10 mouse cellular contexts compared by ENCODE assay signal in genomic region chr4:133728256-133728655, GRCm38 (mm10). TPM values are rescaled to one million over a fixed set of nuclear protein-coding genes. Genes with fewer than 3 reads are reported as not detected.
A peak's percentile ranks its signal among the peaks of the same experiment; 100 is the strongest.
DNase-seq lines count a peak whose midpoint lies in the region; ATAC-seq and TF ChIP-seq lines count a peak whose summit lies in the region.
"Had no signal": no experiment of that assay in that cellular context is flagged by ENCODE, and none has a peak within 500 bp of the region (broad histone marks: within the 10 kb centered on the region; RNA-seq: fewer than 3 reads in every experiment).

No protein-coding gene starts in this region.

- H3K27me3 ChIP-seq in heart, embryonic 15.5 days, result no peaks in the 10 kb centered on the region
- no peaks in the 10 kb centered on the region for H3K27me3 ChIP-seq in thymus, adult 2 months (ENCODE audit: control insufficient read depth, insufficient read depth, low read length)
- no peaks in the 10 kb centered on the region for H3K27me3 ChIP-seq in hindbrain, embryonic 15.5 days
- H3K27me3 ChIP-seq: liver, embryonic 13.5 days had no signal

- no peaks in the 10 kb centered on the region for H3K36me3 ChIP-seq in heart, embryonic 15.5 days
- H3K36me3 ChIP-seq in thymus, adult 2 months (ENCODE audit: control insufficient read depth, insufficient read depth, low read length), result peaks cover 6% of the 10 kb centered on the region; the same call in 1 of the 2 replicates
- no peaks in the 10 kb centered on the region for H3K36me3 ChIP-seq in hindbrain, embryonic 15.5 days

- H3K9ac ChIP-seq in heart, embryonic 15.5 days, result 0 out of 2 replicates have a peak overlapping the region, but pooled peaks have one; percentile 9
- no peak overlapping the region for H3K9ac ChIP-seq in hindbrain, embryonic 15.5 days
- H3K9ac ChIP-seq: liver, embryonic 13.5 days had no signal

- no peak for DNase-seq in heart, postnatal 4 days
- peak; percentile 36 for DNase-seq in thymus, adult 2 months
- DNase-seq in thymus, postnatal 25 days, result no peak
- DNase-seq in gastrocnemius, adult 18-20 months (ENCODE audit: low spot score), result no peak
- no peak for DNase-seq in spleen, postnatal 36 days (ENCODE audit: low spot score in 2 of 2)
- no peak for DNase-seq in thymus, adult 18-20 months
- DNase-seq: kidney, adult 11 months; liver, embryonic 13.5 days had no signal

- no peak overlapping the region; the same call in 1 of the 2 replicates for H3K4me3 ChIP-seq in heart, embryonic 15.5 days
- H3K4me3 ChIP-seq in thymus, adult 2 months (ENCODE audit: control insufficient read depth, insufficient read depth, low read length), result no peak overlapping the region
- no peak overlapping the region for H3K4me3 ChIP-seq in hindbrain, embryonic 15.5 days
- H3K4me3 ChIP-seq: liver, embryonic 13.5 days had no signal

- ATAC-seq in heart, embryonic 15.5 days (replicated peaks; ENCODE audit: insufficient number of reproducible peaks, insufficient read depth, low FRiP score, low read depth), result no peak
- ATAC-seq in hindbrain, embryonic 15.5 days (ENCODE audit: low FRiP score, low read depth), result no peak

- peak overlapping the region; percentile 59 for H3K4me2 ChIP-seq in heart, embryonic 15.5 days
- 0 out of 2 replicates have a peak overlapping the region, but pooled peaks have one; percentile 47 for H3K4me2 ChIP-seq in hindbrain, embryonic 15.5 days

- H3K9me3 ChIP-seq in heart, embryonic 15.5 days (replicated peaks), result no peaks in the 10 kb centered on the region
- no peaks in the 10 kb centered on the region for H3K9me3 ChIP-seq in hindbrain, embryonic 15.5 days
- H3K9me3 ChIP-seq: liver, embryonic 13.5 days had no signal

- no peak for TF ChIP-seq POLR2A in thymus, adult 2 months (IDR thresholded peaks at IDR 0.05; ENCODE audit: control insufficient read depth, extremely low read depth, insufficient read depth, low read length, poor library complexity)

- 25% methylated on average over 9 of the region's 9 CpGs for WGBS in heart, embryonic 15.5 days
- 24% methylated on average over 9 of the region's 9 CpGs for WGBS in thymus, adult 2 months
- 36% methylated on average over 9 of the region's 9 CpGs for WGBS in hindbrain, embryonic 15.5 days

- TF ChIP-seq CTCF in thymus, adult 2 months (IDR thresholded peaks at IDR 0.05; ENCODE audit: borderline replicate concordance, control insufficient read depth, extremely low read depth, insufficient read depth, low read length, poor library complexity), result no peak

- peak overlapping the region; percentile 89 for H3K27ac ChIP-seq in heart, embryonic 15.5 days
- no peak overlapping the region for H3K27ac ChIP-seq in thymus, adult 2 months (ENCODE audit: control insufficient read depth, insufficient read depth, low read length)
- peak overlapping the region; percentile 82 for H3K27ac ChIP-seq in hindbrain, embryonic 15.5 days (replicated peaks)

- peaks cover 86% of the 10 kb centered on the region for H3K4me1 ChIP-seq in heart, embryonic 15.5 days (replicated peaks)
- peaks cover 17% of the 10 kb centered on the region for H3K4me1 ChIP-seq in thymus, adult 2 months (replicated peaks; ENCODE audit: control insufficient read depth, insufficient read depth, low read length)
- peaks cover 80% of the 10 kb centered on the region for H3K4me1 ChIP-seq in hindbrain, embryonic 15.5 days (replicated peaks)

RNA-seq across cellular contexts. Expression of gene Arid1a, which starts 28.3 kb away (rescaled TPM):
- polyA plus RNA-seq in heart, embryonic 15.5 days (2015; fragmentation: Nextera tagmentation; extraction: Ambion mirVana), result 16.5 and 20.4 TPM in 2 replicates
- 10 to 100 TPM; 74.6 to 77.3 TPM for total RNA-seq in heart, postnatal 4 days (2021)
- polyA plus RNA-seq in thymus, adult 2 months (2012; rRNA removed), result 289 and 363 TPM in 2 replicates
- polyA plus RNA-seq in hindbrain, embryonic 15.5 days (2015; fragmentation: Nextera tagmentation; extraction: Ambion mirVana), result 30.0 and 31.2 TPM in 2 replicates
- total RNA-seq in gastrocnemius, adult 18-20 months (2021), result 10 to 100 TPM; 22.4 to 26.6 TPM

RNA-seq across cellular contexts. Expression of gene Pigv, which starts 55.8 kb away (rescaled TPM):
- 11.8 and 14.6 TPM in 2 replicates for polyA plus RNA-seq in heart, embryonic 15.5 days (2015; fragmentation: Nextera tagmentation; extraction: Ambion mirVana)
- 10 to 100 TPM in 1 of 2 experiments, 1 to 10 TPM in 1; 9.8 to 12.0 TPM for total RNA-seq in heart, postnatal 4 days (2021)
- polyA plus RNA-seq in thymus, adult 2 months (2012; rRNA removed), result 24.8 and 24.9 TPM in 2 replicates
- 14.2 and 14.9 TPM in 2 replicates for polyA plus RNA-seq in hindbrain, embryonic 15.5 days (2015; fragmentation: Nextera tagmentation; extraction: Ambion mirVana)
- 10 to 100 TPM in 1 of 2 experiments, 1 to 10 TPM in 1; 9.7 to 12.2 TPM for total RNA-seq in gastrocnemius, adult 18-20 months (2021)
